25 mouse cellular contexts compared by ENCODE assay signal in the genomic region with DNA sequence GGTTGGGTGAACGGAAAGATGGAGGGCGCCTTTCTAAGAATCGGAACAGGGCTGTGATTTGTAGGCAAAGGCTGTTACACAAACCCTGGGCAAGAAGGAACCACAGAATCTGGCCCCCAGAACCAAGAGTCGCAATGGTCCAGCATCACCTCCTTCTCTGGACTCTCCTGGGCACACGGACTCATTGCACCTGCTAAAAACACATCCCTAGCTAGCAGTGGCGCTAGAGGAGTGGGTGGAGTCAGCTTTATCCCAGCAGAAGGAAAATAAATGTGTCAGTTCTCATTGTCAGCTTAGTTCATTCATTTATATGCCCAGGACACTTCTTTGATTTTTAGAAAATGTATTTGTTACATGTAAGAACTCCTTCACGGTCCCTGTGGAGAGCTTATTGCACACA. TPM values are rescaled to one million over a fixed set of nuclear protein-coding genes. Genes with fewer than 3 reads are reported as not detected.
DNase-seq lines count a peak whose midpoint lies in the region; ATAC-seq lines count a peak whose summit lies in the region.
"Had no signal": no experiment of that assay in that cellular context is flagged by ENCODE, and none has a peak within 500 bp of the region (broad histone marks: within the 10 kb centered on the region; RNA-seq: fewer than 3 reads in every experiment).

No protein-coding gene starts in this region.

- no peak overlapping the region for H3K4me3 ChIP-seq in forebrain, embryonic 16.5 days (replicated peaks; ENCODE audit: low read length)
- H3K4me3 ChIP-seq in forebrain, embryonic 15.5 days, result no peak overlapping the region
- no peak overlapping the region for H3K4me3 ChIP-seq in hindbrain, embryonic 15.5 days
- H3K4me3 ChIP-seq in hindbrain, embryonic 14.5 days (replicated peaks; ENCODE audit: low read length), result no peak overlapping the region
- H3K4me3 ChIP-seq in midbrain, embryonic 15.5 days, result no peak overlapping the region
- H3K4me3 ChIP-seq: embryonic facial prominence, embryonic 10.5 days; limb, embryonic 12.5 days had no signal

- ATAC-seq in forebrain, embryonic 16.5 days, result no peak
- ATAC-seq in forebrain, embryonic 15.5 days (replicated peaks), result no peak
- no peak for ATAC-seq in hindbrain, embryonic 15.5 days (ENCODE audit: low FRiP score, low read depth)
- ATAC-seq in hindbrain, embryonic 14.5 days (ENCODE audit: low FRiP score), result no peak
- ATAC-seq in midbrain, embryonic 15.5 days (replicated peaks), result no peak
- ATAC-seq: intestine, postnatal 0 days; liver, postnatal 0 days; lung, postnatal 0 days; Patski had no signal

- H3K4me1 ChIP-seq in forebrain, embryonic 16.5 days (replicated peaks; ENCODE audit: control insufficient read depth, insufficient read depth, low read length), result peaks cover 8% of the 10 kb centered on the region; the same call in 1 of the 2 replicates
- peaks cover 11% of the 10 kb centered on the region; the same call in 1 of the 2 replicates for H3K4me1 ChIP-seq in forebrain, embryonic 15.5 days
- H3K4me1 ChIP-seq in hindbrain, embryonic 15.5 days (replicated peaks), result peaks cover 11% of the 10 kb centered on the region; the same call in 1 of the 2 replicates
- H3K4me1 ChIP-seq in hindbrain, embryonic 14.5 days (replicated peaks; ENCODE audit: control insufficient read depth, insufficient read depth, low read length), result no peaks in the 10 kb centered on the region
- peaks cover 18% of the 10 kb centered on the region for H3K4me1 ChIP-seq in midbrain, embryonic 15.5 days

- no peak overlapping the region for H3K27ac ChIP-seq in forebrain, embryonic 16.5 days (ENCODE audit: low read length)
- H3K27ac ChIP-seq in forebrain, embryonic 15.5 days (replicated peaks), result no peak overlapping the region
- H3K27ac ChIP-seq in hindbrain, embryonic 15.5 days (replicated peaks), result no peak overlapping the region
- no peak overlapping the region for H3K27ac ChIP-seq in hindbrain, embryonic 14.5 days
- no peak overlapping the region for H3K27ac ChIP-seq in midbrain, embryonic 15.5 days
- H3K27ac ChIP-seq: embryonic facial prominence, embryonic 10.5 days; limb, embryonic 12.5 days; macrophage had no signal

- WGBS in forebrain, embryonic 16.5 days, result 15% methylated on average over 7 of the region's 7 CpGs
- WGBS in forebrain, embryonic 15.5 days, result 19% methylated on average over 7 of the region's 7 CpGs
- WGBS in hindbrain, embryonic 15.5 days, result 25% methylated on average over 7 of the region's 7 CpGs
- 26% methylated on average over 7 of the region's 7 CpGs for WGBS in hindbrain, embryonic 14.5 days
- WGBS in midbrain, embryonic 15.5 days, result 20% methylated on average over 7 of the region's 7 CpGs

- no peak for DNase-seq in hindbrain, embryonic 14.5 days (ENCODE audit: low spot score)
- peak; percentile 58 for DNase-seq in MN1 (ENCODE audit: low spot score)
- no peak for DNase-seq in adrenal gland, adult 18-20 months (ENCODE audit: low spot score in 2 of 2)
- DNase-seq: adrenal gland, adult 2 months; cerebellum, adult 11 months; cerebellum, adult 9-11 months; gastrocnemius, postnatal 25 days; heart, adult 18-20 months; kidney, postnatal 4 days; liver, postnatal 0 days had no signal

- peak overlapping the region; percentile 12; the same call in 1 of the 2 replicates for H3K4me2 ChIP-seq in forebrain, embryonic 16.5 days (ENCODE audit: low read length)
- no peak overlapping the region for H3K4me2 ChIP-seq in forebrain, embryonic 15.5 days (replicated peaks)
- peak overlapping the region; percentile 17; the same call in 1 of the 2 replicates for H3K4me2 ChIP-seq in hindbrain, embryonic 15.5 days
- no peak overlapping the region for H3K4me2 ChIP-seq in hindbrain, embryonic 14.5 days (replicated peaks)
- peak overlapping the region; percentile 23; the same call in 1 of the 2 replicates for H3K4me2 ChIP-seq in midbrain, embryonic 15.5 days
- H3K4me2 ChIP-seq: limb, embryonic 12.5 days; liver, embryonic 11.5 days had no signal

- H3K27me3 ChIP-seq in forebrain, embryonic 16.5 days (replicated peaks; ENCODE audit: control insufficient read depth, insufficient read depth, low read length), result peaks cover 41% of the 10 kb centered on the region
- peaks cover 57% of the 10 kb centered on the region for H3K27me3 ChIP-seq in forebrain, embryonic 15.5 days
- H3K27me3 ChIP-seq in hindbrain, embryonic 15.5 days, result peaks cover 61% of the 10 kb centered on the region
- H3K27me3 ChIP-seq in hindbrain, embryonic 14.5 days (ENCODE audit: control insufficient read depth, insufficient read depth, low read length), result peaks cover 64% of the 10 kb centered on the region
- H3K27me3 ChIP-seq in midbrain, embryonic 15.5 days (replicated peaks), result peaks cover 52% of the 10 kb centered on the region

- H3K9ac ChIP-seq in forebrain, embryonic 16.5 days (replicated peaks; ENCODE audit: low read depth, low read length), result no peak overlapping the region
- H3K9ac ChIP-seq in forebrain, embryonic 15.5 days (replicated peaks), result no peak overlapping the region
- no peak overlapping the region for H3K9ac ChIP-seq in hindbrain, embryonic 15.5 days
- H3K9ac ChIP-seq in hindbrain, embryonic 14.5 days, result no peak overlapping the region
- H3K9ac ChIP-seq in midbrain, embryonic 15.5 days, result no peak overlapping the region
- H3K9ac ChIP-seq: limb, embryonic 12.5 days; liver, postnatal 0 days had no signal

- no peaks in the 10 kb centered on the region for H3K9me3 ChIP-seq in forebrain, embryonic 16.5 days (ENCODE audit: control insufficient read depth, low read length)
- H3K9me3 ChIP-seq in forebrain, embryonic 15.5 days, result no peaks in the 10 kb centered on the region
- no peaks in the 10 kb centered on the region for H3K9me3 ChIP-seq in hindbrain, embryonic 15.5 days
- H3K9me3 ChIP-seq in hindbrain, embryonic 14.5 days (ENCODE audit: control insufficient read depth, low read length), result no peaks in the 10 kb centered on the region
- H3K9me3 ChIP-seq in midbrain, embryonic 15.5 days, result no peaks in the 10 kb centered on the region
- H3K9me3 ChIP-seq: embryonic facial prominence, embryonic 10.5 days; limb, embryonic 12.5 days had no signal

- H3K36me3 ChIP-seq in forebrain, embryonic 16.5 days (ENCODE audit: control insufficient read depth, insufficient read depth), result no peaks in the 10 kb centered on the region
- H3K36me3 ChIP-seq in forebrain, embryonic 15.5 days, result no peaks in the 10 kb centered on the region
- no peaks in the 10 kb centered on the region for H3K36me3 ChIP-seq in hindbrain, embryonic 15.5 days
- H3K36me3 ChIP-seq in hindbrain, embryonic 14.5 days (replicated peaks; ENCODE audit: control insufficient read depth, insufficient read depth), result no peaks in the 10 kb centered on the region
- no peaks in the 10 kb centered on the region for H3K36me3 ChIP-seq in midbrain, embryonic 15.5 days (replicated peaks)
- H3K36me3 ChIP-seq: embryonic facial prominence, embryonic 10.5 days; limb, embryonic 12.5 days had no signal

RNA-seq across cellular contexts. Expression of a gene that starts 8.8 kb away (rescaled TPM):
- not detected in 2 replicates for polyA plus RNA-seq in forebrain, embryonic 16.5 days (2015; fragmentation: Nextera tagmentation; extraction: Ambion mirVana)
- not detected in 2 replicates for polyA plus RNA-seq in forebrain, embryonic 15.5 days (2015; fragmentation: Nextera tagmentation; extraction: Ambion mirVana)
- polyA plus RNA-seq in hindbrain, embryonic 15.5 days (2015; fragmentation: Nextera tagmentation; extraction: Ambion mirVana), result not detected in 2 replicates
- polyA plus RNA-seq in hindbrain, embryonic 14.5 days (2014; fragmentation: Nextera tagmentation; extraction: Ambion mirVana), result not detected in 2 replicates
- not detected in 2 replicates for polyA plus RNA-seq in midbrain, embryonic 15.5 days (2015; fragmentation: Nextera tagmentation; extraction: Ambion mirVana)
- total RNA-seq in adrenal gland, adult 18-20 months (2021), result 1 to 10 TPM; 6.7 to 9.4 TPM
- total RNA-seq: common myeloid progenitor, adult 5-6 weeks; gastrocnemius, postnatal 25 days; heart, adult 18-20 months; left cerebral cortex, postnatal 14 days had no signal
- polyA plus RNA-seq: kidney, embryonic 14.5 days; lung, postnatal 0 days; macrophage; Patski; spleen, adult 2 months had no signal

RNA-seq across cellular contexts. Expression of a gene that starts 40.0 kb away (rescaled TPM):
- 5.8 and 7.9 TPM in 2 replicates for polyA plus RNA-seq in forebrain, embryonic 16.5 days (2015; fragmentation: Nextera tagmentation; extraction: Ambion mirVana)
- 10.3 and 11.8 TPM in 2 replicates for polyA plus RNA-seq in forebrain, embryonic 15.5 days (2015; fragmentation: Nextera tagmentation; extraction: Ambion mirVana)
- 9.6 and 10.8 TPM in 2 replicates for polyA plus RNA-seq in hindbrain, embryonic 15.5 days (2015; fragmentation: Nextera tagmentation; extraction: Ambion mirVana)
- 12.6 and 15.5 TPM in 2 replicates for polyA plus RNA-seq in hindbrain, embryonic 14.5 days (2014; fragmentation: Nextera tagmentation; extraction: Ambion mirVana)
- 9.3 and 11.6 TPM in 2 replicates for polyA plus RNA-seq in midbrain, embryonic 15.5 days (2015; fragmentation: Nextera tagmentation; extraction: Ambion mirVana)
- 10 to 100 TPM; 48.5 to 62.8 TPM for total RNA-seq in adrenal gland, adult 18-20 months (2021)

Comparison
In these comparisons a context has a peak if more than half of its experiments do, and no peak if none do; other contexts are left out.
1. H3K4me2 ChIP-seq: peak in forebrain, embryonic 16.5 days (single experiment), hindbrain, embryonic 15.5 days (single experiment) and midbrain, embryonic 15.5 days (single experiment); none in forebrain, embryonic 15.5 days (single experiment) and hindbrain, embryonic 14.5 days (single experiment).